Mouse (Mus musculus) mouse embryonic stem cell (cell line): ENCODE measurements around the gene Ubr4.
"Not testable (repeated sequence)": the region's sequence is repeated elsewhere in the genome, so short reads cannot be mapped to it uniquely, and the experiment has no call there.

ENCODE experiments used
- in situ Hi-C, 2 experiments: fragments of 300-500 bp; cut with MboI; formaldehyde crosslinking; loops; 1 replicate in 1 of 2; 3 replicates in 1 of 2; pipeline ENCODE4 v1.14.3; 2019 to 2020; ENCODE audit warnings: low sequenced_read_pairs in 2 of 2, low pct_unique_long_range_greater_than_20kb in 1 of 2, mixed read lengths in 1 of 2; ENCODE audit not compliant: unreplicated experiment in 1 of 2

Gene Ubr4

GRCm38 (mm10) chr4:139501702-139502101, 149.3 kb downstream of the Ubr4 start:
- in situ Hi-C loops = loop anchor here (25.0 kb wide), 3 partner anchors 136 to 414 kb away; partner anchors contain the start of genes Htr6 (in 1 of the 2) and Nbl1 (in 1 of the 2)

- in situ Hi-C loops = loop anchor here (25.0 kb wide), 3 partner anchors 133 to 417 kb away; partner anchors contain the start of genes Htr6 (in 1 of the 2) and Nbl1 (in 1 of the 2)
Measured at GRCm38 (mm10) chr4:139503919-139504318, 151.5 kb downstream of the Ubr4 start.

- in situ Hi-C loops = loop anchor here (25.0 kb wide), 3 partner anchors 132 to 418 kb away; partner anchors contain the start of genes Htr6 (in 1 of the 2) and Nbl1 (in 1 of the 2)
Measured at GRCm38 (mm10) chr4:139505716-139506115, 153.3 kb downstream of the Ubr4 start.

- in situ Hi-C loops = loop anchor here (25.0 kb wide), 3 partner anchors 131 to 419 kb away; partner anchors contain the start of genes Htr6 (in 1 of the 2) and Nbl1 (in 1 of the 2)
Measured at GRCm38 (mm10) chr4:139506727-139507126, 154.3 kb downstream of the Ubr4 start.

GRCm38 (mm10) chr4:139509069-139509468, 156.7 kb downstream of the Ubr4 start:
- in situ Hi-C loops = loop anchor here (25.0 kb wide), 3 partner anchors 128 to 422 kb away; partner anchors contain the start of genes Htr6 (in 1 of the 2) and Nbl1 (in 1 of the 2)

- in situ Hi-C loops = loop anchor here (25.0 kb wide), 3 partner anchors 126 to 424 kb away; partner anchors contain the start of genes Htr6 (in 1 of the 2) and Nbl1 (in 1 of the 2)
Measured at GRCm38 (mm10) chr4:139511557-139511956, 159.1 kb downstream of the Ubr4 start.

- in situ Hi-C loops = loop anchor here (25.0 kb wide), 3 partner anchors 124 to 426 kb away; partner anchors contain the start of genes Htr6 (in 1 of the 2) and Nbl1 (in 1 of the 2)
Measured at GRCm38 (mm10) chr4:139512985-139513384, 160.6 kb downstream of the Ubr4 start.

GRCm38 (mm10) chr4:139519221-139519620, 166.8 kb downstream of the Ubr4 start:
- in situ Hi-C loops = loop anchor here (5.0 to 25.0 kb wide), 4 partner anchors 43 to 432 kb away; partner anchors contain the start of genes Htr6 (in 1 of the 2) and Nbl1 (in 1 of the 2)

- in situ Hi-C loops = loop anchor here (25.0 kb wide), 3 partner anchors 115 to 435 kb away; partner anchors contain the start of genes Htr6 (in 1 of the 2) and Nbl1 (in 1 of the 2)
Measured at GRCm38 (mm10) chr4:139521926-139522325, 169.5 kb downstream of the Ubr4 start.

GRCm38 (mm10) chr4:139526475-139526874, 174.1 kb downstream of the Ubr4 start:
- in situ Hi-C loops = no loop called here

GRCm38 (mm10) chr4:139530248-139530647, 177.8 kb downstream of the Ubr4 start, which contains the start of gene Iffo2:
TSS of gene Iffo2 (plus strand) at chr4:139530548.
- in situ Hi-C loops = not testable (repeated sequence)

GRCm38 (mm10) chr4:139532081-139532480, 179.7 kb downstream of the Ubr4 start:
- in situ Hi-C loops = no loop called here

GRCm38 (mm10) chr4:139535127-139535695, 182.8 kb downstream of the Ubr4 start:
- in situ Hi-C loops = no loop called here

GRCm38 (mm10) chr4:139535719-139536118, 183.3 kb downstream of the Ubr4 start:
- in situ Hi-C loops = no loop called here

GRCm38 (mm10) chr4:139536706-139537105, 184.3 kb downstream of the Ubr4 start:
- in situ Hi-C loops = no loop called here
